Mouse (Mus musculus): ENCODE measurements around the gene Aig1. TPM values are rescaled to one million over a fixed set of nuclear protein-coding genes. Genes with fewer than 3 reads are reported as not detected.

The Aig1 gene
- polyA plus RNA-seq, 1 experiment from 2014 or later, result 24.3 TPM

DNA sequence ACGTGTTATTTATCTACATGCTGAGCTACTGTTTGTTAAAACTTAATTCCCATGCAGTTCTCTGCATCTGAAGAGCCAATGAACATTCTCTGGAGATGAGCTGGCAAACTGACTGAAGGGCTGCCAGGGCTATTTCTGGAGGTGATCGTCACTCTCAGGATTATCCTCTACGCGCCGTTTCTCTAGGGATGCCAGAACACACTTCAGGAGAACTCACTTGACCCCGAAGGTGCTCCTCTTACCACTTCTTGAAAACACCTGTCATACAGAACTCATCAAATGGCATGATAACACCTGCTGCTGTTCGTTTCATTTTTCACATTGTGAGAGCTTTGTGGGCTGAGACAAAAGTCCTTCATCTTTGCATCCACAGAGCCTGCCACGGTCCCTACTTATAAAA is 25.9 kb downstream of the Aig1 start:
- no peak overlapping the region for H3K4me3 ChIP-seq
- WGBS, result 88% methylated on average over 8 of the region's 8 CpGs
- no peak for DNase-seq (ENCODE audit: low spot score)
- H3K9me3 ChIP-seq (replicated peaks), result 0 out of 2 replicates have a peak, but pooled peaks cover 4% of the 10 kb centered on the region
- peaks cover 4% of the 10 kb centered on the region for H3K4me1 ChIP-seq
- no peaks in the 10 kb centered on the region for H3K36me3 ChIP-seq
- no peak overlapping the region for H3K27ac ChIP-seq (replicated peaks)
- peaks cover 31% of the 10 kb centered on the region for H3K27me3 ChIP-seq (ENCODE audit: low read depth, poor library complexity, severe bottlenecking)

DNA sequence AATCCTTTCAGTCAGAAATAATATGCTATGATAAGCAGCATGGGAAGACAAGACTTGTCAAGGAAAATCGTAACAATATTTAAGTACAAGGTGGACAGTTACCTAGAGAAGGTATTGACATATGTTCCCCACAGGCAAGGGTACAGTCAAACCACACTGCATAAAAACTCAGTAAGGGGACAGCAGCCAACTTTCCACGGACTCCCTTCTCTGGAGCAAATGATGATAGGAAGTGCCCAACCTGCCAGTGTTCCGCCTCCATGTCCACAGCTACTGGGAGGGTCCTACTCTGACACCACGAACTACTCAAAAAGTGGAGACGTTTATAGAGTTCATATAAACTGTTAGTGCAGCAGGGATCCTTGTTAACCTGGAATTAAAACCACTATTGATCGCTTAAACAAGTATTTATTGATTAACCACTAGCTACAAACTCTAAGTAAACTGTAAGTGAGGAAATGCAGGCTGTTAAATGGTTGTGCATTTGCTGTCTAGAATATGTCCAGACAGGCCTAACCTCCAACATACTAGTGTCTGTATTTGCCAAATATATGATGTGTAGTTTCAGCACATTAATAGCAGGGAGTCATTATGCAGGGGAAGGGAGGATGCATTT is 30.2 kb downstream of the Aig1 start:
- peaks cover 18% of the 10 kb centered on the region for H3K27me3 ChIP-seq (ENCODE audit: low read depth, poor library complexity, severe bottlenecking)
- 88% methylated on average over 6 of the region's 6 CpGs for WGBS
- no peak overlapping the region for H3K27ac ChIP-seq (replicated peaks)
- peaks cover 8% of the 10 kb centered on the region for H3K4me1 ChIP-seq
- DNase-seq (ENCODE audit: low spot score), result no peak
- no peak overlapping the region for H3K4me3 ChIP-seq
- no peaks in the 10 kb centered on the region for H3K36me3 ChIP-seq
- no peaks in the 10 kb centered on the region for H3K9me3 ChIP-seq (replicated peaks)

GRCm38 (mm10) chr10:13837709-13838456 is 30.9 kb downstream of the Aig1 start:
- DNase-seq (ENCODE audit: low spot score), result no peak
- Histone ChIP-seq H3K36me3 (no peaks in the 10 kb centered on the region), H3K27me3 (ENCODE audit: low read depth, poor library complexity, severe bottlenecking) (peaks cover 11% of the 10 kb centered on the region), H3K4me1 (peaks cover 8% of the 10 kb centered on the region), H3K9me3 (replicated peaks) (no peaks in the 10 kb centered on the region), H3K4me3 (no peak overlapping the region), H3K27ac (replicated peaks) (no peak overlapping the region)
- WGBS, result 81% methylated on average over 21 of the region's 21 CpGs

GRCm38 (mm10) chr10:13836956-13837355 is 31.8 kb downstream of the Aig1 start:
- Histone ChIP-seq H3K36me3 (no peaks in the 10 kb centered on the region), H3K27me3 (ENCODE audit: low read depth, poor library complexity, severe bottlenecking) (peaks cover 2% of the 10 kb centered on the region; the same call in 1 of the 2 replicates), H3K27ac (replicated peaks) (no peak overlapping the region), H3K4me3 (no peak overlapping the region), H3K4me1 (peaks cover 8% of the 10 kb centered on the region), H3K9me3 (replicated peaks) (no peaks in the 10 kb centered on the region)
- 93% methylated on average over 9 of the region's 9 CpGs for WGBS
- no peak for DNase-seq (ENCODE audit: low spot score)

DNA sequence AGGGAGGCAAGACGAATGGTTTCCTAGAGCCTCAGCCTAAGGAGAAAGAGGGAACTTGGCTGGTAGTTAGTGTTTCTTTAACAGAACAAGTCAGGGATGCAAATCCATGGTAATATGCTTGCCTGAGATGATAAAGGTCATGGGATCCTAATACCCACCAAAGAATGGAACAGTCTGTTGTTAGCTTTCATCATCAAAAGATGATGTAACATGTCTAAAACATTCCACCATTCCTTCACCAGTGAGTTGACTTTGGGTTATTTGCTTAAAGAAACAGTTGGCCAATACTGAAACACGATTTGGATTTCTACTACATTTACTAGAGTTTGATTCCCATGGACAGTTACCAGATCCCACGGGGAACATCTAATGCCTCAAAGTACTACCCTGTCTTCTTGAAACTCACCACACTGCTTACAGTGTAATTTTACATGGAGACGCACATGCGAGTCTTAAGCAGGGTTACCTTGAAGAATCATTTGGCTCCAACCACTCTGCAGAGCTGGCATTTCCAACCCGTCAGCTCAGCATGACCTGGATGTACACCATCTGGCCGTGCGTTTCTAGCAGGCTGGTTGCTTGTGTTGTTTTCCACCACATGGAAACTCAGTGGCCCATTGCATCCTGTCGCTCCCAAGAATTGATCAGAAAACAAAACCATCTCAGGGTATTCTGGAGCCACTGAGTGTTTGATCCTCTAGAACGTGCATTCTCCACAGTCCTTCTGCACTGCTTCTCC is 32.9 kb downstream of the Aig1 start:
- Histone ChIP-seq H3K27ac (replicated peaks) (no peak overlapping the region), H3K4me3 (no peak overlapping the region)
- 88% methylated on average over 10 of the region's 10 CpGs for WGBS

GRCm38 (mm10) chr10:13834056-13834455 is 34.7 kb downstream of the Aig1 start:
- WGBS, result 95% methylated on average over 7 of the region's 7 CpGs
- DNase-seq (ENCODE audit: low spot score), result no peak
- H3K4me3 ChIP-seq, result no peak overlapping the region
- H3K9me3 ChIP-seq (replicated peaks), result no peaks in the 10 kb centered on the region
- H3K27ac ChIP-seq (replicated peaks), result no peak overlapping the region
- no peaks in the 10 kb centered on the region for H3K36me3 ChIP-seq
- peaks cover 8% of the 10 kb centered on the region for H3K4me1 ChIP-seq
- no peaks in the 10 kb centered on the region for H3K27me3 ChIP-seq (ENCODE audit: low read depth, poor library complexity, severe bottlenecking)

More for the DNA sequence above, 32.9 kb downstream of the Aig1 start:
- Histone ChIP-seq H3K9me3 (replicated peaks) (no peaks in the 10 kb centered on the region), H3K27me3 (ENCODE audit: low read depth, poor library complexity, severe bottlenecking) (no peaks in the 10 kb centered on the region), H3K4me1 (peaks cover 8% of the 10 kb centered on the region), H3K36me3 (no peaks in the 10 kb centered on the region)
- DNase-seq (ENCODE audit: low spot score), result no peak

- H3K27me3 ChIP-seq (ENCODE audit: low read depth, poor library complexity, severe bottlenecking), result no peaks in the 10 kb centered on the region
- WGBS, result 88% methylated on average over 12 of the region's 12 CpGs
- H3K4me1 ChIP-seq, result peaks cover 7% of the 10 kb centered on the region
- H3K9me3 ChIP-seq (replicated peaks), result no peaks in the 10 kb centered on the region
- no peaks in the 10 kb centered on the region for H3K36me3 ChIP-seq
- H3K4me3 ChIP-seq, result no peak overlapping the region
- H3K27ac ChIP-seq (replicated peaks), result no peak overlapping the region
- DNase-seq (ENCODE audit: low spot score), result no peak
These were observed 35.7 kb downstream of the Aig1 start for GRCm38 (mm10) chr10:13833066-13833566.

- Histone ChIP-seq H3K9me3 (replicated peaks) (no peaks in the 10 kb centered on the region), H3K4me1 (peaks cover 1% of the 10 kb centered on the region), H3K27me3 (ENCODE audit: low read depth, poor library complexity, severe bottlenecking) (no peaks in the 10 kb centered on the region), H3K36me3 (no peaks in the 10 kb centered on the region), H3K27ac (replicated peaks) (no peak overlapping the region), H3K4me3 (no peak overlapping the region)
- WGBS, result 92% methylated on average over 7 of the region's 7 CpGs
- DNase-seq (ENCODE audit: low spot score), result no peak
These were observed 36.2 kb downstream of the Aig1 start for GRCm38 (mm10) chr10:13832546-13833033.

DNA sequence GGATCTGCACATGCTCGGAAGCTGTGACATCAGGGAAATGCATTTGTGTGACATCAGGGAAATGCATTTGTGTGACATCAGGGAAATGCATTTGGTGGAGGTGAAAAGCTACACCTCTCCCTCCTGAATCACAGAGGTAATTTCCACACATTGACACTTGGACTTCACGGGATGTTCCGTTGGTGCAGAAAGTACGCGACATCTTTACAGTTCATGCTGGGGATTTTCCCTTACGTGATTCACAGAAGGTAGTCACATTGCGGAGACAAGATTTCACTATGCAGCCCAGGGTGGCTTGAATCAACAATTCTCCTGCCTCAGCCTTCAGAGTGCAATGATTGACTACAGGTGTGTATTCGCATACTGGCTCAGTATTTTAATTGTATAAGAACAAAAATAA is 41.6 kb downstream of the Aig1 start:
- H3K9me3 ChIP-seq (replicated peaks), result no peaks in the 10 kb centered on the region
- H3K27me3 ChIP-seq (ENCODE audit: low read depth, poor library complexity, severe bottlenecking), result no peaks in the 10 kb centered on the region
- no peak for DNase-seq (ENCODE audit: low spot score)
- no peak overlapping the region for H3K27ac ChIP-seq (replicated peaks)
- 97% methylated on average over 8 of the region's 8 CpGs for WGBS
- no peak overlapping the region for H3K4me3 ChIP-seq
- H3K4me1 ChIP-seq, result no peaks in the 10 kb centered on the region
- H3K36me3 ChIP-seq, result no peaks in the 10 kb centered on the region

DNA sequence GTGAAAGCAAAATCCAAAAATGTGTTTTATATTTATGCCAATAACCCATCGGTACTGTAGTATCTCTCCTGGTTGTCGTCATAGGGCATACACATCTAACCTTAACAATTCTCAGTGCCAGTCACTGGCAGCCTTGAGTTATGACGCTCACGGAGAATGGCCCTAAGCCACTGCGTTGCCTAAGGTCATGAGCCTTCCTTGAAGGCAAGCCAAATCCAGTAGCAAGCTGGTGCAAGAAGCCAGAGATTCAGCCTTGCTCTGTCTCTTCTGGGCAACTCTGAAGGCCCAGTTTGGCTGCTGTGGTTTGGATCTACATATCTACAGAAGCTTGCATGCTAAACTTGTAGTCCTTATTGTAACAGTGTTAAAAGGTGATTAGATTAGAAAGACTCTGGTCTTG is 55.2 kb downstream of the Aig1 start:
- Histone ChIP-seq H3K9me3 (replicated peaks) (no peaks in the 10 kb centered on the region), H3K4me3 (no peak overlapping the region), H3K27ac (replicated peaks) (no peak overlapping the region), H3K4me1 (no peaks in the 10 kb centered on the region), H3K27me3 (ENCODE audit: low read depth, poor library complexity, severe bottlenecking) (no peaks in the 10 kb centered on the region), H3K36me3 (no peaks in the 10 kb centered on the region)
- WGBS, result 99% methylated on average over 5 of the region's 5 CpGs
- DNase-seq (ENCODE audit: low spot score), result no peak

DNA sequence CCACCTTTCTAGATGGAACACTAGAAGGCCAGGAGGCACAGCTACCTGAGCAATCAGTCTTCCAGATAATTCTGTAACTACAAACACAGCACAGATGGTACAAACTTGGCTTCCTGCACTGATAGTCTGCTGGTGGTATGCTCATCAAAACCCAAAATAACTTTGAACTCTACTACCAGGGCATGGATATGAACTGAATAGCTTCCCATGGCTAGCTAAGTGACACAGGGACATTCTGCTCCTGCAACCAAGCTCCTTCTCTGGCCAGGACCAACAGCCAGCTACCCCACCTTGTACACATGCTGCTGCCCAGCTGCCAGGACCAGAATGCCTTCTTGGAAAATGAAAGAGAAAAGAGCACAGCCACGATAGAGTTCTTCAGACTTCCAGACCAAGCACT is 60.5 kb downstream of the Aig1 start:
- Histone ChIP-seq H3K4me3 (no peak overlapping the region), H3K36me3 (no peaks in the 10 kb centered on the region), H3K9me3 (replicated peaks) (no peaks in the 10 kb centered on the region), H3K27ac (replicated peaks) (no peak overlapping the region), H3K4me1 (no peaks in the 10 kb centered on the region), H3K27me3 (ENCODE audit: low read depth, poor library complexity, severe bottlenecking) (no peaks in the 10 kb centered on the region)
- no peak for DNase-seq (ENCODE audit: low spot score)
- 79% methylated on average over 1 of the region's 1 CpGs for WGBS

DNA sequence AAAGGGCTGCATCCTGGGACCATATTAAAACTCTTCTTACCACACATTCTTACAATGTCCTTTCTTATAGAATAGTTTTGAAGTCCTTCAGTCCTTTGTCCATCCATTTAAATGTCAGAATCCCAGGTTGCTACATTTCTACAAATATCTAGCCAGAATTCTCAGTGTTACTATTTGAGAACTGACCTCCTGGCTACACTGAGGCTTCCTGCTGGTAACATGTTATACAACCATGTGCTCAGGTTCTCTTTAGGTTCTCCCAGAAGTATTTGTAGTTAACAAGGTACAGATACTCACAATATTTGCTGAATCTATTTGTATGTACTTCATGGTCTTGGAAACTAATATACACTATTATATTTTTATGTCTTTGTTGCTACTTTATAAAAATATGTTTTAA is 62.0 kb downstream of the Aig1 start:
- Histone ChIP-seq H3K4me1 (no peaks in the 10 kb centered on the region), H3K27me3 (ENCODE audit: low read depth, poor library complexity, severe bottlenecking) (no peaks in the 10 kb centered on the region), H3K36me3 (no peaks in the 10 kb centered on the region), H3K27ac (replicated peaks) (no peak overlapping the region), H3K4me3 (no peak overlapping the region), H3K9me3 (replicated peaks) (no peaks in the 10 kb centered on the region)
- DNase-seq (ENCODE audit: low spot score), result no peak

GRCm38 (mm10) chr10:13801296-13801695 is 67.5 kb downstream of the Aig1 start:
- no peak for DNase-seq (ENCODE audit: low spot score)
- Histone ChIP-seq H3K27ac (replicated peaks) (no peak overlapping the region), H3K4me1 (no peaks in the 10 kb centered on the region), H3K4me3 (no peak overlapping the region), H3K9me3 (replicated peaks) (no peaks in the 10 kb centered on the region), H3K36me3 (peaks cover 10% of the 10 kb centered on the region), H3K27me3 (ENCODE audit: low read depth, poor library complexity, severe bottlenecking) (no peaks in the 10 kb centered on the region)
- 96% methylated on average over 5 of the region's 5 CpGs for WGBS

Data from midbrain, embryonic 10.5 days (tissue).